Mouse (Mus musculus): Measurements from ENCODE around the gene C4bp. TPM values are rescaled to one million over a fixed set of nuclear protein-coding genes. Genes with fewer than 3 reads are reported as not detected.

C4bp gene
- total and polyA plus RNA-seq, 3 experiments: not detected

GRCm38 (mm10) chr1:130698601-130699000 lies 37.2 kb upstream of the C4bp start:
- Histone ChIP-seq H3K4me1 (ENCODE audit: control insufficient read depth in 1 of 2, insufficient read depth in 2 of 2, low read length in 2 of 2) (no peaks in the 10 kb centered on the region), H3K9me3 (replicated peaks; ENCODE audit: insufficient read depth, low read length) (no peaks in the 10 kb centered on the region), H3K36me3 (ENCODE audit: control insufficient read depth in 1 of 2, insufficient read depth in 2 of 2, low read length in 2 of 2) (peaks cover 0 to 4% of the 10 kb centered on the region in 2 experiments; a peak in 2 of 4 replicates), H3K27me3 (ENCODE audit: control insufficient read depth in 1 of 2, insufficient read depth in 2 of 2, low read length in 2 of 2) (no peaks in the 10 kb centered on the region), H3K27ac (ENCODE audit: control insufficient read depth, low read depth, low read length) (no peak overlapping the region), H3K9ac (ENCODE audit: control insufficient read depth, low read depth, low read length, poor library complexity, severe bottlenecking) (no peak overlapping the region), H3K4me3 (ENCODE audit: control insufficient read depth in 1 of 2, insufficient read depth in 1 of 2, low read depth in 2 of 2, low read length in 2 of 2) (no peak overlapping the region), H3K79me2 (ENCODE audit: control insufficient read depth, insufficient read depth, low read length, poor library complexity) (no peaks in the 10 kb centered on the region)
- DNase-seq (ENCODE audit: low read depth, low spot score): no peak
- TF ChIP-seq CHD1 (IDR thresholded peaks at IDR 0.05; ENCODE audit: low read depth, low read length): no peak
- no peak for TF ChIP-seq POLR2A (IDR thresholded peaks at IDR 0.05; ENCODE audit: control insufficient read depth in 1 of 2, insufficient read depth in 1 of 2, low read depth in 1 of 2, low read length in 2 of 2, poor library complexity in 1 of 2)
- no peak for TF ChIP-seq SMC3 (IDR thresholded peaks at IDR 0.05; ENCODE audit: low read depth, low read length)
- TF ChIP-seq NRF1 (IDR thresholded peaks at IDR 0.05; ENCODE audit: insufficient read depth, low read depth, low read length, poor library complexity, severe bottlenecking): no peak
- TF ChIP-seq BHLHE40 (IDR thresholded peaks at IDR 0.05; ENCODE audit: borderline replicate concordance, low read depth, low read length): no peak
- no peak for TF ChIP-seq ZMIZ1 (IDR thresholded peaks at IDR 0.05; ENCODE audit: low read depth, low read length)
- no peak for TF ChIP-seq GABPA (IDR thresholded peaks at IDR 0.05; ENCODE audit: low read depth, low read length)
- TF ChIP-seq RAD21 (IDR thresholded peaks at IDR 0.05; ENCODE audit: low read depth, low read length): no peak
- TF ChIP-seq MYB (IDR thresholded peaks at IDR 0.05; ENCODE audit: low read depth, low read length): no peak
- TF ChIP-seq CHD2 (IDR thresholded peaks at IDR 0.05; ENCODE audit: low read length): no peak
- TF ChIP-seq UBTF (IDR thresholded peaks at IDR 0.05; ENCODE audit: borderline replicate concordance, insufficient read depth, low read depth, low read length): no peak

GRCm38 (mm10) chr1:130683905-130684304 lies 22.5 kb upstream of the C4bp start:
- Histone ChIP-seq H3K27me3 (ENCODE audit: control insufficient read depth in 1 of 2, insufficient read depth in 2 of 2, low read length in 2 of 2) (no peaks in the 10 kb centered on the region), H3K9me3 (replicated peaks; ENCODE audit: insufficient read depth, low read length) (no peaks in the 10 kb centered on the region), H3K36me3 (ENCODE audit: control insufficient read depth in 1 of 2, insufficient read depth in 2 of 2, low read length in 2 of 2) (peaks cover 0 to 13% of the 10 kb centered on the region in 2 experiments; a peak in 2 of 4 replicates), H3K9ac (ENCODE audit: control insufficient read depth, low read depth, low read length, poor library complexity, severe bottlenecking) (no peak overlapping the region), H3K79me2 (ENCODE audit: control insufficient read depth, insufficient read depth, low read length, poor library complexity) (no peaks in the 10 kb centered on the region), H3K4me3 (ENCODE audit: control insufficient read depth in 1 of 2, insufficient read depth in 1 of 2, low read depth in 2 of 2, low read length in 2 of 2) (no peak overlapping the region), H3K27ac (ENCODE audit: control insufficient read depth, low read depth, low read length) (no peak overlapping the region), H3K4me1 (ENCODE audit: control insufficient read depth in 1 of 2, insufficient read depth in 2 of 2, low read length in 2 of 2) (peaks cover 0 to 11% of the 10 kb centered on the region in 2 experiments; a peak in 2 of 4 replicates)
- TF ChIP-seq TCF12 (IDR thresholded peaks at IDR 0.05; ENCODE audit: low read depth, low read length) (0 out of 2 replicates have a peak, but pooled peaks have one; percentile 5), ETS1 (IDR thresholded peaks at IDR 0.05; ENCODE audit: low read depth, low read length) (peak; percentile 32; the same call in 1 of the 2 replicates), RCOR1 (IDR thresholded peaks at IDR 0.05; ENCODE audit: low read depth, low read length) (0 out of 2 replicates have a peak, but pooled peaks have one; percentile 25), KAT2A (conservative IDR thresholded peaks at IDR 0.05; ENCODE audit: low read depth, low read length) (no peak), EP300 (IDR thresholded peaks at IDR 0.05; ENCODE audit: low read depth in 1 of 2, low read length in 2 of 2) (peak; percentile 35 to 61; a peak in 3 of 4 replicates), TAL1 (IDR thresholded peaks at IDR 0.05; ENCODE audit: low read length) (peak; percentile 35; the same call in 1 of the 2 replicates), CHD2 (IDR thresholded peaks at IDR 0.05; ENCODE audit: low read length) (no peak), POLR2AphosphoS2 (IDR thresholded peaks at IDR 0.05; ENCODE audit: low read length) (no peak), GATA1 (IDR thresholded peaks at IDR 0.05; ENCODE audit: low read depth, low read length) (peak; percentile 65)
- peak; percentile 39 for DNase-seq (ENCODE audit: low read depth, low spot score)
